Mouse (Mus musculus) lung, postnatal 10 days (tissue): ENCODE results near the gene Luzp2.
"Not testable (repeated sequence)": the region's sequence is repeated elsewhere in the genome, so short reads cannot be mapped to it uniquely, and the experiment has no call there.

Experiments
- DNase-seq: peaks from one replicate; pipeline ENCODE4 v3.0.0; 2021

The Luzp2 gene

DNA sequence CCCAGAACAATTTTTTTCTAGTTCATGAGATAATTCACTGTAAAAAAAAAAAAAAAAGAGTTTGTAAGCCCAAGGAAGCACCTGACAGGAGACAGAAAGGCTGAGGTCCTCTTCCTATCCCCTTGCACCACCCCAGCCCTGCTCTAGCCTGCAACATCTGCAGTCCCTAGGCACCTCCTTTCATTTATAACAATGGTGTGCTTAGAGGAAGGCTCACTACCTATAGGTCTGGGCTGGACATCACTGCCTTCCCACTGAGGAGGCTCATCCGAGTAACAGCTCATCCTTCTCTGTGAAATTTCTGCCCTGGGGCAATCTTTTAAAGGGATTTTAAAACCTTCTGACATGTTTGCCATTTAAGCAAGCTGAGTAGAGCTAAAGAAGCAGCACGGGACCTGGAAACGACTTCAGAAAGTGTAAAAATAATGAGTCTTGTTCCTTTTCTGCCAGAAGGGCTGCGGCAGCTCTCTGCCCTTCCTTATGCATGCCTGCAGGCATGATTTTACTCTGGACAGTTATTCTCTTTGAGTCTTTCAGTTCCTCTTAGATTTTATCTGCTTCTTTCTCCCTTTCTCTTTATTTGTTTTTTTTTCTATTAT is 174.0 kb downstream of the Luzp2 start:
- DNase-seq: no peak

DNA sequence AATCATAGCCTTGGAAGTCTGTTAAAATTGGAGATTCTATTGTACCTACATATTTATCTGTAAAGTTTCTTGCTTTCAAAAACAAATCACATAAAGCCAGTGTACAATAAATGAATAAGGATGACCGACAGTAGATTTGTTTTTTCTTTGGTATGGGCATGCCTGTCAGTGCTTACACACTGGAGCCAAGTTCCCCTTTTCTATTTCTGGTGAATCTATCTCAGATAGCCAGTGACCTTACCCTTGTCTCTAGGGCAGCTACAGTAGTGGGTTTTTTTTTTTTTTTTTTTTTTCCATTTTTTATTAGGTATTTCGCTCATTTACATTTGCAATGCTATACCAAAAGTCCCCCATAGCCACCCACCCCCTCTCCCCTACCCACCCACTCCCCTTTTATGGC is 298.6 kb downstream of the Luzp2 start:
- not testable (repeated sequence) for DNase-seq

DNA sequence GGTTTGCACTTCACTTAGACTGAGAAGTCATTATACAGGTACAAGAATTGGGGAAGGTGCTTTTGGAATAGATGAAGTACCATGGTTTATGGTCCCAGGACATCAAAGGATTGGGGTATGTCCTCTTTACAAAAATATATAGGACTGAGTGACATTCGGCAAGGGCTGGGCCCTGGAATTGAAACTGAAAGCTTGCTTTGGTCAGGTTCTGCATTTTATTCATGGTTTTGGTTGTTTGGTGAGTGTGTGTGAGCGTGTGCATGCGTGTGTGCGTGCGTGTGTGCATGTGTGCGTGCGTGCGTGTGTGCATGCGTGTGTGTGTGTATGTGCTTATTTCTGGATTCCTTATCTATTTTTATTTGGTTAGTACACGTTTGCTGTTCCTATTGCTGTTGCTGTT is 353.6 kb downstream of the Luzp2 start:
- no peak for DNase-seq

DNA sequence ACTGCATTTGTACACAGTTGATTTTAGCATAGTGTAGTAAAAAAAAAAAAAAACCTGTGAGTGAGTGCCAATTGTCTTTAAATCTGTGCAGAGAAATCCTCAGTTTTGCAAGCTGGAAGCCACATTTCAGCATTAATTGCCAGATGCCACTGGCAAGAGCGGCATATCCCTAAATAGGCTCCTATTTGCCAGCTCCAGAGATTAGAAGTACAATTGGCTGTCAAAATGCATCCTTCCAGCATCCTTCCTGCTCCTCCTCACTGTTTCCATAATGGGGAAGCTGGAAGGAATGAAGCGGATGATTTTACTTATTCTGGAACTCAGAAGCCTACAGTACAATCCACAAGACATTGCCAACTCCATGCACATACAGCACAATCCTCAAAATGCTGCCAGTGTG is 354.2 kb downstream of the Luzp2 start:
- DNase-seq: no peak

DNA sequence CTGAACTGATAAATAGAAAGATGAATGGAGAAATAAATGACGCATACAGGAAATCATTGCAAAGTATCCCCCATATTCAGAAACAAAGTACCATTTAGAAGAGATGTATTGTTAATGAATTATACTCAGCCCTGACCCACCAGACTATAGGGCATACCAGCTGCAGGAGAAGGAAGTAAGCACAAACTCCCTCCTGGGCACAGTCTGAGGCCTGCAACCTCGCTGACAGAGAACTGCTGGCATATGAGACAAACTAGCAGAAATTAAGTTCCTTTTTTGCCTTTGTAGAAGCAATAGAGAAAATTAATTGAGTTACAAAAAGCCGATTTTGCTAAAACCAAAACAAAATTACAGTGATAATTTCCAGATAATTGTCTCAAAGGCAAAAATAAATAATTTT is 355.4 kb downstream of the Luzp2 start:
- no peak for DNase-seq

DNA sequence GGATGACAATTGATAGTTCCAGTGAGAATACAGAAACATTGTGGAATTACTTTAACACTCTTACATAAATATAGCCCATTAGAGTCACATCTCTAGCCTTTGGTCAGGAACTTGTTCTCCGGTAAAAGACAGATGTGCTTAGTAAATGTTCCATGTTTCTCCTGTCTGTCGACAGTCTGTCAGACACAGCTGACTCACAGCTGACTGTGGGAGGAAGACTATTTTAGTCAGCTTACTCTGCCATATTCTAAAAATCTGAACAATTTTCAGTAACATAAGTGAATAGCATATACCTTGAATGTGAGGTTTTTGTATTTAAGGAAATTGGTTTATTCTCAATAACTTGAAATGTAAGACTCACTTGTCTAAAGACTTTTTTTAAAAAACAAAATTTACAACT is 363.5 kb downstream of the Luzp2 start:
- no peak for DNase-seq

DNA sequence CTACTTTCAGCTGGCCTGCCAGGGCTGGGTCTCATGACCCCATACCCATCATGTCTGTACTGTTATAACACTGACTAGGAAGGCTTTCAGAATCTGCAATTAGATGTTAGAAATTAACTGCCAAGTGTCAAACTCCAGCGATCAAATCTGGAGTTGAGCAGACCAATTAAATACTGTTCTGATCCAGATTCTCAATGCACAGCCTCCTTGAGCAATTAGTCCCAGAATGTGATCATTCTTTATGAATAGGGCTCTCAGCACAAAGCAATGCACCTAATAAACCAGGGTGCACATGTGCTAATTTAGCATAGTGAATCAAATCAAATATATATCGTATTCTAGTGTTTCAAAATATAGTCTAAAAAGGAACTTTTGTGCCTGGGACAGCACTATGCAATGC is 387.7 kb downstream of the Luzp2 start:
- DNase-seq: no peak

DNA sequence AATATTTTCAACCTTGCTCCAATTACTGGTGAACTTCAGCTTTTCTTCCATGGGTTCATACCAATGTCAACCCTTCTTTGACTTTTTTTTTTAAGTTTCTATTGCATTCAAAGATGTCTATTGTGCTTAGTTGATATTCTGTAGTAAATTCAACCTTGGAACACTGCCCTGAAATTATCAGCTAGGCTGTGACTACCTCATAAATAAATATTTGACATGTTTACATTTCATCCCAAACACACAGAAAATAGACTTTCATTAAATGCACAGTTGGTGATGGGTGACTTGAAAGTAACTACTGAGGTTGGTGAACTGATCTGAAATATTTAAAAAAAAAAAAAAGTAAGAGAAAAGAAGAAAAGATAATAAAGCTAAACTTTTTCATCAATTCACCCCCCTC is 394.1 kb downstream of the Luzp2 start:
- DNase-seq: no peak
